Mouse (Mus musculus) granulocyte monocyte progenitor cell, adult 5-6 weeks (primary cell): ENCODE data around the gene Itgb5. TPM values are rescaled to one million over a fixed set of nuclear protein-coding genes. Genes with fewer than 3 reads are reported as not detected.

Source experiments
- ATAC-seq: replicated peaks from 2 replicates; pipeline ENCODE4 v1.8.0; 2016; ENCODE audit warnings: mild to moderate bottlenecking, moderate TSS enrichment, inconsistent platforms; ENCODE audit not compliant: poor library complexity, severe bottlenecking
- total RNA-seq, 2 experiments: library from RNA; stranded (forward) in 1 of 2; stranded (reverse) in 1 of 2; fragments of 200-712, 200-1000 nt in 1 of 2; fragments of >200 nt in 1 of 2; fragmentation: Nextera tagmentation in 1 of 2; gene quantifications; 2 replicates each; pipeline ENCODE4 v1.2.3; 2014 to 2017

Gene Itgb5
- total RNA-seq, 2 experiments from 2014 or later, result 8.1 to 13.4 TPM

DNA sequence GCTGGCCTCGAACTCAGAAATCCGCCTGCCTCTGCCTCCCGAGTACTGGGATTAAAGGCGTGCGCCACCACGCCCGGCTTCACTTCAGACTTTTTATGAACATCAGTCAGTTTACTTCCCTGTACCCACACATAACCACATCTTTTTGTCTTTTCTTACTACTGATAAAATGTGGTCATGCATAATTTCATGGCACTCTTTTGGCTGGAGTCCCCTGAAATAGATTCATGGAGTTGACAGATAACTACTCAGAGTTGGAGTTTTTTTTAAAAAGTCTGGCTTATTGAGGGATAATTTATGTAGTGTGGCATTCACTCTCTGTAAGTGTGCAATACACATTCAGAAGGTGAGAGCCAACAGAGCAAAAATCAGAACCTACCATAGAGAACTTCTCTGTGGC, 67.3 kb downstream of the Itgb5 start:
- ATAC-seq, result no peak

DNA sequence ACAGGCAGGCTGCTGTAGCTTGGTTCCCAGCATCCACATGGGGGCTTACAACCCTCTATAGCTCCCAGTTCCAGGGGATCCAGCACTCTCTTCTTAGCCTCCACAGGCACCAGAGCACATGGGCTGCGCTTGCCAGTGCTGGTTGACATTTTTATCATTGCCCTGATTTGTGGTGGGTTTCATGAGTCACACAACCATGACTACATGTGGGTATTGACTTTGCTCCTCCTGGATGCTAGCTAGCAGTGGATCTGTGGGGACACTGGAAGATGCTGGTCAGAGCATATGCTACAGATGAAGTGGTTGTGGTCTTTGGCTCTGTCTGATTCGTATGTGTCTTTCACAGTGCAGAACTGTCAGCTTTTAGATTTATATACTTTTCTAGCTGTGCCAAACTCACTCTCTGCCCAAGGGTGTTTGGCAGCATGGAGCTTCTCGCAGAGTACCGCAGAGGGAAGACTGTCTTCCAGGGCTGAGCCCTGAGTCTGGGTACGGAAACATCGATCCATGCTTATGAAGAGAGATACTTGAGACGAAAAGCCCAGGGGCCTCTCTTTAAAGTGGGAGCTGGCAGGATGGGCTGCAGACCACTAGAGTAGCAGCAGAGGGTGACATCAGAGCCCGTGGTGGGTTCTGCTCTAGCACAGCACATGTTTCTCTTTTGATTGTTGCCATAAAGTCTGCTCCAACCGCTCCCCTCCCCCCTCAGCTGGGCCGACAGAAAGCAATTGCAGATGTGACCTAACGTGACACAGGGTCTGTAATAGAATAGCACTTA, 74.4 kb downstream of the Itgb5 start:
- ATAC-seq, result no peak

DNA sequence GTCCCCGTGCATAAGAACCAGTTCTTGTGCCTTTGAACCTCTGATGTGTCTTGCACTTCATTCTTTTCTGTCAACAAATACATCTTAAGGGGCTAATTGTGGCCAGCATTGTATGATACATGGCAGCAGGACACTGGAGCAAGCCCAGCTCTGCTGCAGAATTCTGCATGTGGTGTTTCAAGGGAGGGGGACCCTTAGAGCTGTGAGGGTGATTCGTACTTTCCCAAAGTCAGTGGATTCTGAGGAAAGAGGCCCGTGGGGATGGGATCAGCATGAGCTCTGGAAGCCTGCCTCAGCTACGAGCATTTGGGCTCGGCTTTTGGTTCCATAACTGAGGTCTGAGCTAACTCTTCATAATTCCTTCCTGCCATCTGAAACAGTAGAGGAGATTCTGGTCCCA, 75.1 kb downstream of the Itgb5 start:
- no peak for ATAC-seq

DNA sequence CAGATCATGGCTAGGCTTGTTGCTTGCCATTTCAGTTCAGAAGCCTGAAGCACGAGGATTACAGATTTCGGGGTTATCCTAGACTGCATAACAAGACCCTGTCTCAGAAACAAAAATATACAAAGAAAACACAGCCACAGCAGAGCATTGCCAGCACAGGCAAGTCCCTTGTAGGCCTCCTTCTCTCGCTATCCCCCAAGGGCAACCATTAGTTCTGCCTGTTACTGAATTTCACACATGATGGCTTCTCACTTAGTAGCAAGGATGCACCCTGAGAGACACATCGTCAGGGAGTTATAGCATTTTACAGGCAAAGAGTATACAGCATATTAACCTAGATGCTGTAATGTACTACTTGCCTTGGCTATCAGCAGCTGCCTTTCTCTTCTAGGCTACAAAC, 78.8 kb downstream of the Itgb5 start:
- no peak for ATAC-seq

DNA sequence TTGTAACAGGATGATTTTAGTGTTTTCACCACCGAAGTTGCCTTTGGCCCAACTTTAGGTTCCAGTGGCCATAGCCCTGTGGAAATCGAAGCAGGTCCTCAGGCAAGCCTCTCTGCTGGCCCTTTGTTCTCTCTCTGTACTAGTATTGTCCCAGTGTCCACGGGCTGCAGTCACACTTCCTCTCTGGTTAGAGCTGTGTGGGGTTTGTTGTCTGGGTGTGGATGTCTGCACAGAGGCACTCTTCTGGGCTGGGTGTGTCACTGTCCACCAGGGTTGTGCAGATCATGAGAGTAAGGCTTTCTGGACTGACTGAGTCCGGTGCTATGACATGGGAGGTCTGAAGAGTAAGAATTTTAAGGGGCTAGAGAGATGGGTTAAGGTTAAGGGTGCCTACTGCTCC, 85.5 kb downstream of the Itgb5 start:
- ATAC-seq, result peak; percentile 87

DNA sequence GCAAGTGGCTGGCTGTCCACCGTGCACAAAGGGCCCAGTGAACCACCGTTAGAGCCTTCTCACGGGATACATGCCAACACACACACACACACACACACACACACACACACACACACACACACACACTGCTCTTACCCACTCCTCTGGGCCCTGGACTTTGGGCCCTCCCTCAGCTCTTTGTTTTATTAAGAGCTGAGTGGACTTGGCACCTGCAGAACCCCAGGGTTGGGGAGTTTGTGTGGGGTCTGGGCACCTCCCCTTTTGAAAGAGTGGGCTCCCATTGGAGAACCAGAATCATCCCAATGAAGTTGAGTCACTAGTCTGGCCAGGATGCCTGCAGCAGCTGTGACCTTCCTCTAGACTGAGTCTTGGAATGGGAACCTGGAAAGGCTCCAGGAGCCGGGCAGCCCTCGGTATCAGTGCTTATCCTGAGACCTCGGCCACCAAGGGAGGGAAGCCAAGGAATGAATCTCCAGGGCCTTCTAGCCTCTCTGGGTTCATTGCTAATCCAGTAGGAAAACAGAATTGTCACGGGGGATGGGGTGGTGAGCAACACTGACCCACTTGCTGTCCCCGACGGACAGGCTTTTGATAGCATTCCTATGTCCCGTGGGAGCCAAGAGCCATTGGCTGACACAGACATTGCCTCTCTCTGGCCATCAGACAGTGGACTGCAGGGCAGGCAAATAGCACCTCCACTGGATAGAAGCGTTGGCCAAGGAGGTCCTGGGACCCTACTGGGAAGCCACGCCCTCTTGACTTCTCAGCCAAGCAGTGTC, 87.2 kb downstream of the Itgb5 start:
- no peak for ATAC-seq

DNA sequence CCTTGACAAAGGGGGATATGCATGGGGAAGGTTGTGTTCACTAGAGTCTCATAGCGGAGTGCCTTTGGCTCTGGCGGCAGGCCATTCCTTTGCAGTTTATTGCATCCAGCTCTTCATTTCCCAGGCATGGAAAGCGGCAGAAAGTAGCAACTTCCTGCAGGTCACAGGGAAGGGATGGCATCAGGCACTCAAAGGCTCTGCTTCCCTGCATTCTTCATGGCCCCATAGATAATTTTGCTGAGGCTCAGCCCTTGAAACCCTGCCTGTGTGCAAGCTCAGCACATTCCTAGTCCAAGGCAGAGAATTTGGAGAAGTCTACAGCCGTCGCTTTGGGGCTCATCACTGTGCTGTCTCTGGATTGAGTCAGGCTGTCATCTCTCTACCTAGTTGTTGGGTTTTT, 87.9 kb downstream of the Itgb5 start:
- no peak for ATAC-seq

DNA sequence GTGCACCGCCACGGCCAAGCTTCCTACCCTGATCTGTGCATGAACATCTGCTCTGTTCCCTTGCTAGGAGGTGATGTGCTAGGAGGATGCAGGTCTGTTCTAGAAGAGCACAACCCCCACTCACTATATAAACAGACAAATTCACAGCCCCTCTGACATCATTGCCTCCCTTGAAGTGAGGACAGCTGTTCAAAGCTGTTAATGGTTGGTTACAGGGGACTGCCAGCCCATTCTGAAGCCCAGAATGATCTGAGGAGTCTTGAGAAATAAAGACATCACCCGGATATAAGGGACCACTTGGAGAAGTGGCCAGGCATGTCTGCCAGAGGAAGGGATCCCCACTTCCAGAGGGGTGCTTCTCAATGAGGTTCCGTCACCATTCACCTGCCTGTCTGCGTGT, 88.5 kb downstream of the Itgb5 start:
- ATAC-seq, result no peak

DNA sequence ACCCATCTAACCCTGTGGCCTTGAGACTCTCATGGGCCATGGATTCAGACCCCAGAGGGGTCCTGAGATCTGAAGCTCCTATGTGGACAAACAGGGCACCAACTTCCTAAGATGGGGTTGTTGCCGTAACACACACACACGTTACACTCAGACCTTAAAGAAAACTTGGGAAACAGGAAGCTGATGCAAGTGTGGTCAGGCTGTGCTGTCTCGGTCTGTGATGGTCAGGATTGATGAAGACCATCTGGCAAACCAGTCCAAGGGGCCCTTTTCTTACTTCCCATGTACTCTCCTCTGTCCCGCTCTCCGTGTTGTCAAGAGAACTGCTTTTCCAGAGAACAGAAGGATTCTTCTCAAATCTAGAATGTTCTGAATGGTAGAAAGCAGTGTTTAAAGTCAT, 92.0 kb downstream of the Itgb5 start:
- peak; percentile 68 for ATAC-seq

DNA sequence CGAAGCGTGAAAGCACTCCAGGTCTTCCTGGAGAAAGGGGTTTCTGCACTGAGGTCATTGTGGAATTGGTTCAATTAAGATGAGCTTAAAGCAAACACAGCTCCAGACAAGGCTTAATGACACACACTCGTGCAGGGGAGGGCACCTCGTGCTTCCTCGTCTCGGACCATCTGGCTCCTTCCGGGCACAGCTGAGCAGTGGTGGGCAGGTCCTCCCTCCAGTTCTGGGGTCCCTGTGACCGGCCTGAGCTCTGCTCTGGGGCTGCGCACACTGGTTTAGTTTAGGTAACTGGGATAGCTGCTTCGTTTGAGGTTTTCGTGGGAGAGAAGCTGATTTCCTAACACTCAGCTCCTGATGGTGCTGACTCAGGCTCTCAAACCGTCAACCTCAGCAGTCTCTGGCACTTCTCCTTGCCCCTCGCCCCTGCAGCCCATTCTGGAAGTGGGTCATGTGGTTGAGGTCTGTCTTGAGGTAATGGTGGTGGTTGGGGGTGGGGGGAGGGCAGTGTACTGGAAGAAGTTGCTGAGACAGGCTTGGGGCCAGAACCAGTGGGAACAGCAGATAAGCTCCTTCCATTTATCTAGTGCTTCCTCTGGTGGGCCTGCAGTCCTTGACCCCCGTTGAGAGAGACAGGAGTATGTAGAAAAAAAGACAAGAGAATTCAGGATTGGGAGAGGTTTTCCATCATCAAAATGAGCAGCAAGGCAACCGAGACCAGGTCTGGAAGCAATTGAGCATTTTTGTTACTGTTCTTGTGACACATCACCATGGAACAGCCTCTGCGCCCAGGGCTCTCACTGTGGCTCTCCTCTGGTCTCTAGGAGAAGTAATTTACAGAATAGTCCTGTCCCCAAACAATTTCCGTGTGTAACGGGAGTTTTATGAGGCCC, 92.9 kb downstream of the Itgb5 start:
- ATAC-seq, result peak; percentile 83

DNA sequence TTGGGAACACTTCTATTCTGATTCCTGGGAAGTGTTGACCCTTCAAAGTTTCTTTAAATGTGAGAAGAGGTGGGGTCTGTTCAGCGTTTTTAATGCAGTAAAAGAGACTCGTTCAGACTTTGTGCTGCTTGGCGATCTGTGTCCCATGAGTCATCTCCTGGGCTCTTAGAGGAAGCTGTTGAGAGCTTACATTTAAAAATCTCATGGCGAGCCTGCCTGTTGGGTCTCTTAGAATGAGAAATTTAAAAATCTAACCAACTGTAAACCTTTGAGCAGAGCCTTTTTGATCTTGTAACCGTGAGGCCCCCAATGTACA, 93.5 kb downstream of the Itgb5 start:
- no peak for ATAC-seq

DNA sequence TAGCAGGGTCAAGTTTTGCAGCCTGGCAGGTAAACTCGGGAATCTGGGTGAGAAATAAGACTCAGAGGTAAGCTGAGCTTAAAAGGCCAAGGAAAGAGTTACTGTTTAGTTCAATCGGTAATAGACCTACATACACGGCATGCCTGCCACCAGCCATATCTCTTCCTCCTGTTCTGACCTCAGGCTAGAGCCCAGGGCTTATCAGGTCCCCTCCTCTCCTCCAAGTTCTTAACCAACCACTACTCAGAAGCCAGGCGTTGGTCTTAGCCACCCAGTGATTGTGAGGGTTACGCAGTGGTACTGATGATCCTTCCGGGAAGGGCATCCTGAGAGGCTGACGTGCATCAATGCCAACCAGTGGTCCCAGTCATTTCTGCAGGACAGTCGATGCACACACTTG, 94.3 kb downstream of the Itgb5 start:
- ATAC-seq, result no peak

DNA sequence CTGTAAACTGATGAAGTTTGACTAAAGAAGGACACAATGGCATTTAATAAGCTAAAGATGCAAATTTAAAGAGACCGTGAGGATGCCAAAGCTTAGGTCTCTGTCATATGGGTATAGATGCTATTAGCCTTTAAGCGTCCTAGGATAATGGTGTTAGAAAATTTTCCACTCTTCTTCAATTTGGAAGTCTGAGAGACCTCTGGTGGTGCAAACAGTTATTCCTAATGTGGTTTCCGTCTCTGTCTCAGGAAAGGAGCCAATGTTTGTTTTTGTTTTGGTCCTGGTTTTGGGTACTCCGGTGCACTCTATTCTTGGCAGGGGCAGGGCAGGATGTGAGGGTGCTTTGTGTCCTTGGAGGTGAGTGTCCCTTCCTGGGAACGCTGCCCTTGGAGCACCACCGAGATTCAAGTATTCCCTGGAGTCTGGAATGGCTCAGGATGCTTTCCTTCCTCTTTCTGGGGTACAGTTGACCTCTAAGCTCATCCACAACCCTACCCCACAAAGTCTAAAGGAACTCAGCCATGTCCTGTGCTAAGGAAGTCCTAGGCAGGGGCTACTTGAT, 97.9 kb downstream of the Itgb5 start:
- no peak for ATAC-seq

DNA sequence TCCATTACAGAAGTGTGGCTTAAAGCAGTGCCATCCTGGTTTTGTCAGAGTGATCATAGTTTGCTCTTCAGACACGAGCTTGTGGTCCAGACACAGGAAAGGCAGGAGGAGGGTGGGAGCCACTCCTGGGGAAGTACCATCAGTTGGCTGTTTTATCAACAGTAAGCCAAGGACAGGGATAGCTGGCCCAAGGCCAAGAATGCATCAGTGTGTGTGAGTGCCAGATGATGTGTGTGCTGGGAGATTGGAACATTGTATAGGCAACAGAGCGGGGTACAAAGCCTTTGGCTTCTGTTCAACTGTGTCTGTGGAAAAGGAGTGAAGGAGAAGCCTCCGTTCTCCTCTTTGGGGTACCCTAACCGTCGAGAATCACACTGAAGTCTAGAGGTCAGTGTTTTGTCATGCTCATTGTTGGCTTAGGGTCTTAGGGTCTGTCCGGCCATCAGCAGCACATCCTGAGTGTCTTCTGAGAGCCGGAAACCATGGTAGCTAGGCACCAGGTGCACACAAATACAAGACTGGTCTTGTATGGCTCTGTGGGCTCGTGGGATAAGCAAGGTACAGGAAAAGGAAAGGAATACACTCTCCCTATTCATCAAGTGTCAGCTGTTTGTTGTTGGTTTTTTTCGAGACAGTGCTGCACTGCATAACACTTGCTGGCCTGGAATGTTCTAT, 99.5 kb downstream of the Itgb5 start:
- ATAC-seq, result no peak

DNA sequence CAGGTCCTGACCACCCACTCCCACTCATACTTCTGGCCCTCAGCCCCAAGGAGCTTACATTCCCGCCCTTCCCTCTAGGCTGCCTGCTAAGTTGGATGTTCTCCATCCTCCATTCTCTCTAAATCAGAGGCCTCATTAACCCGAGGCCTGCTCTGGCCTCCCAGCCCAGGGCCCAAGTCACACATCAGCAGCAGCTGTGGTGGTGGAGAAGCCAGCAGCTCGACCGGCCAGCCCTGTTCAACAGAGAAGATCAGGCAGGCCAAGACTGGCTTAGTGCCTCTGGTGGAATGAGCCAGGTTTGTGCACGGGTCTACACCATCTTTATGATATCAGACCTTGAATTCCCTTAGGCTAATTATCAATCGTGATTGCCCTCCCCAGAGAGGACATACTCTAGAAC, 101.3 kb downstream of the Itgb5 start:
- ATAC-seq, result no peak

DNA sequence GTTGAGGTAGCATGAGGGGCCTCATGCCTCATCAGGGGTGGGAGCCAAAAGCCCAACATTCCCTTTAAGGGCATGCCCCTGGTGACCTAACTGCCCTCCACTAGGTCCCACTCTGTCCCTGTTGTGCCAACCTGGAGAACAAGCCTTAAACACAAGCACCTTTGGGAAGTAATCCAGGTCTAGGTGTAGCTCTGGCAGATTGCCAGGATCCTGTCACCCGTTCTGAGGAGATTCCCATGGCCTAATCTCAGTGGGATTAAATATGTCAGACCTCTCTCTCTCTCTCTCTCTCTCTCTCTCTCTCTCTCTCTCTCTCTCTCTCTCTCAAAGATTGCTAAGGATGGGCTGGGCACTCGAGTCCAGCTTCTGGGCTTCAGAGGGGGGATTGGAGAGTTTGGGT, 102.2 kb downstream of the Itgb5 start:
- ATAC-seq, result no peak

DNA sequence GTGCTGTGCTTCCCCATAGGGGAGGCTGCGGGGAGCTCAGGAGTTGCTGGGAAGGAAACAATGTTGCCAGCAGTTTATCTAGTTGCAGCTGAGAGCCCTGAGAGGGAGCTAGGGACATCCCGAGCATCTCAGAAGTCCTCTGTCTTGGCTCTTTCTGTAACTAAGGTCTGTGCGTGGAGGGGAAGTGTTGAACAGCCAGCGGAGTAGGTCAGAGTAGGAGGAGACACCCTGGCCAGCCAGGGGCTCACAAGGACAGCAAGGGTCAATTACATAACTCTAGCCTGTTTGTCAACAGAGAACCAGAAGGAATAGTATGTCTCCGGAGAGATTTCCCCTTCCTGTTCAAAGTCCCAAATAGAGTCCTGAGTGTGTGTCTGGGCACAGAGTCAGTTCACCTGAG, 102.7 kb downstream of the Itgb5 start:
- peak; percentile 40 for ATAC-seq

DNA sequence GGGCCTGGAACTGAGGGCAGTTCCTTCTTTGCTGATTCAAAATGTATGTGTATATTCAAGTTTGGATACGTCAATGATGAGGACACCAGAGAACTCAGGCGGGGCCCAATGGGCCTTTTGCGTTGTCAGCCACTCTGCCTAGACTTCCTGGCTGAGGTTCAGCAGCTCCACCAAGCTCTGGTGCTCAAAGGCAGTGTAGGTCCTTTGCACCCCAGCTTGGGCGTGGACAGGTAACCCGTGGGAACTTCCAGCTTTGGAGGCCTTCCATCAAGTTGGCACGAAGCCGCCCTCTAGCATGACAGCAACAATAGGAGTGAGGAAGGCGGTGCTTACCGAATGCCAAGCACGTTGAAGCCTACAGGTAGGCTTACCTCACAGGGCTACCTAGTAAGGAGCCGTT, 103.9 kb downstream of the Itgb5 start:
- ATAC-seq, result no peak

DNA sequence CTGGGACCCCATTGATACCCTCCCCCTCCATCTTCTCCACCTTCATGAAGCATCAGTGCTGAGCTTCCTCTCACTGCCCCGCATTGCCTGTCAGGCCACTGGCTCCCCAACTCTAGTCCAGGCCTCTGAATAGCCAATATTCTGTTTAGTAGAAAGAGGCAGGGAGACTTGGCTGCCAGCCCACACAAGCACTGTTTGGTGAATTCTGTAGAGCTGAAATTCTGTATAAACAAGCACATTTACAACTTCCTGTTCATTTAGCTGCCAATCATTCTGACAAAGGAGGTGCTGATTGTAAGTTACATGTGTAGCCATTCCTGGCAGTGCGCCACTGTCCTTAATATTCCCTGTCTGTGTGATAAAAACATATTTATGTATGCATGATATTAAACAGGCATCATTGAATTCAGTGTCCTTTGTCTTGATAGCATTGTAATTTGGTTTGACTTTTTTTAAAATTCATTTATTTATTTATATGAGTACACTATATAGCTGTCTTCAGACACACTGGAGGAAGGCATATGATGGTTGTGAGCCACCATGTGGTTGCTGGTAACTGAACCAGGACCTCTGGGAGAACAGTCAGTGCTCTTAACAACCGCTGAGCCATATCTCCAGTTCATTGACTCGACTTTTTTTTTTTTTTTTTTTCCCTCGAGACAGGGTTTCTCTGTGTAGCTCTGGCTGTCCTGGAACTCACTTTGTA, 105.4 kb downstream of the Itgb5 start:
- ATAC-seq, result no peak

DNA sequence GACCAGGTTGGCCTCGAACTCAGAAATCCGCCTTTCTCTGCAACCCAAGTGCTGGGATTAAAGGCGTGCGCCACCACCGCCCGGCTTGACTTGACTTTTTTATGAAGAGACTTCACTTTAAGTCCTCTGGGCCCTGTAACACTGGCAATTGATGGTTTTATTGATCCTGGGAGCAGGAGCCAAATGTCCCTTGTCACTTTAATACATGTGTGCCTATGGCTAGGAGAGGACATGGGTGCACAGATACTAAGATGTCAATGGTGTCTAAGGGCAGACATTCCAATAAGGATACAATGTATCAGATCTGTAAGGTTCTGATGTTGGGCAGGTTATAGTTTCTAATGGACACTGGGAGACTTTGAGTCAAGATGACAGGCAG, 105.9 kb downstream of the Itgb5 start:
- ATAC-seq, result no peak
